Mouse (Mus musculus) intestine, embryonic 16.5 days (tissue): ENCODE measurements at regions not wholly inside any gene's neighbourhood (a gene's known extent, or its start where the extent isn't known, plus 50 kb on each side); places are given as distances from the start of the nearest gene placed in this dataset.

Experiments
- ATAC-seq: fragments of 200-750 bp; cut with Nextera tagmentation; 2 replicates; pipeline ENCODE4 v1.8.0; 2017; ENCODE audit warnings: moderate TSS enrichment, moderate library complexity
- H3K27ac ChIP-seq: fragments of 300-500 bp; sonication (generic); 2 replicates; pipeline ENCODE4 v1.5.1; 2014; ENCODE audit warnings: mild to moderate bottlenecking, low read length
- H3K27me3 ChIP-seq: fragments of 300-500 bp; sonication (generic); replicated peaks from 2 replicates; pipeline ENCODE4 v1.6.1; 2014; ENCODE audit warnings: low read length, control low read depth, mixed read lengths; ENCODE audit not compliant: control insufficient read depth, insufficient read depth
- H3K36me3 ChIP-seq: fragments of 300-500 bp; sonication (generic); 2 replicates; pipeline ENCODE4 v1.6.1; 2014; ENCODE audit warnings: low read length, control low read depth; ENCODE audit not compliant: control insufficient read depth, insufficient read depth
- H3K4me1 ChIP-seq: fragments of 300-500 bp; sonication (generic); 2 replicates; pipeline ENCODE4 v1.6.1; 2014; ENCODE audit warnings: low read length, control low read depth, mixed read lengths; ENCODE audit not compliant: control insufficient read depth, insufficient read depth
- H3K4me2 ChIP-seq: fragments of 300-500 bp; sonication (generic); 2 replicates; pipeline ENCODE4 v1.6.1; 2014; ENCODE audit warnings: low read depth, low read length, control low read depth
- H3K4me3 ChIP-seq: fragments of 300-500 bp; sonication (generic); 2 replicates; pipeline ENCODE4 v1.5.1; 2014; ENCODE audit warnings: mild to moderate bottlenecking, low read length
- H3K9ac ChIP-seq: fragments of 300-500 bp; sonication (generic); 2 replicates; pipeline ENCODE4 v1.6.1; 2014; ENCODE audit warnings: low read depth, low read length
- H3K9me3 ChIP-seq: fragments of 300-500 bp; sonication (generic); 2 replicates; pipeline ENCODE4 v1.6.1; 2016; ENCODE audit warnings: low read length, control low read depth; ENCODE audit not compliant: control insufficient read depth
- WGBS: fragments of 180-500 bp; shearing (Covaris S2); extraction: QIAGEN DNeasy Blood & Tissue Kit; methylation state at CpG from one replicate; pipeline ENCODE4 v1.1.7; 2014; 5-methylcytosine and 5-hydroxymethylcytosine counted together

DNA sequence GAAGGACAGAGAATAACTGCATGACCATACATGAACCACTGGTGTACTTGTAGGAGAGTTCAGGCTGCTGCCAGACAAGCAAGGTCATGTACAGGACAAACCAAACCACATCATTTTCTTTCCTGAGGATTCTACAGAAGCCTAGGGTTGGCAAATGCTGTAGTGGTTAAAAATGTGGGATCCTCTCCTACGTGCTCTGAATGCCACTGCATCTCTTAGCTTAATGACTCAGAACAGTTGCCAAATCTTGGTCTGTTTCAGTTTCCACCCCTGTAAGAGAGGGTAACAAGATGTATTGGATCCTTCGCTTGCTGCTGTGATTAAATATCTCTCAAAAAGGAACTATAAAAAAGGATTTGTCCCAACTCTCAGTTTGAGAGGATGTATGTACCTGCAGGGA, 938.1 kb downstream of the 4930444P10Rik start:
- H3K36me3 ChIP-seq: no peaks in the 10 kb centered on the region
- no peaks in the 10 kb centered on the region for H3K4me1 ChIP-seq
- H3K27ac ChIP-seq: no peak overlapping the region
- no peak overlapping the region for H3K4me3 ChIP-seq
- no peak overlapping the region for H3K4me2 ChIP-seq
- H3K9ac ChIP-seq: no peak overlapping the region
- no peaks in the 10 kb centered on the region for H3K9me3 ChIP-seq
- ATAC-seq: no peak
- 82% methylated on average over 2 of the region's 2 CpGs for WGBS
- no peaks in the 10 kb centered on the region for H3K27me3 ChIP-seq

DNA sequence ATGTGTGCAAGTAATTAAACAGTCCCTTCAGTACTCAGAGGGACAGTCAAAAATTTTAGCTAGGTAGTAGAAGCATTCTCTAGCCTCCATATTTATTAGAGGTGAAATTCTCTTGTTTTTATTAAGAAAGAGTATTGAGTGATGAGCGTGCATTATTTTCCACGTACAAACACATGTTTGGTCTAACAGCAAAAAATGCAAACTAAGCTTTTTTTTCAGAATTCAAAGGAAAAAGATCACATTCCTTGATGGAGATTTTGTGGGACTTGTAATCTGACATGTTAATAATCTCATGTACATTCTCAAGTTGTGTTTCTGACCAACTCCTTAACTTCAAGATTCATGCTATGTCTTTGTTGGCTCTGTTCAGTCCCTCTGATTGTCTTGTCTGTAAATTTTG, 939.2 kb downstream of the 4930444P10Rik start:
- H3K9me3 ChIP-seq: no peaks in the 10 kb centered on the region
- H3K4me3 ChIP-seq: no peak overlapping the region
- H3K9ac ChIP-seq: no peak overlapping the region
- H3K27ac ChIP-seq: no peak overlapping the region
- no peak overlapping the region for H3K4me2 ChIP-seq
- ATAC-seq: no peak
- H3K27me3 ChIP-seq: no peaks in the 10 kb centered on the region
- H3K4me1 ChIP-seq: no peaks in the 10 kb centered on the region
- H3K36me3 ChIP-seq: no peaks in the 10 kb centered on the region
- WGBS: 90% methylated on average over 2 of the region's 2 CpGs

DNA sequence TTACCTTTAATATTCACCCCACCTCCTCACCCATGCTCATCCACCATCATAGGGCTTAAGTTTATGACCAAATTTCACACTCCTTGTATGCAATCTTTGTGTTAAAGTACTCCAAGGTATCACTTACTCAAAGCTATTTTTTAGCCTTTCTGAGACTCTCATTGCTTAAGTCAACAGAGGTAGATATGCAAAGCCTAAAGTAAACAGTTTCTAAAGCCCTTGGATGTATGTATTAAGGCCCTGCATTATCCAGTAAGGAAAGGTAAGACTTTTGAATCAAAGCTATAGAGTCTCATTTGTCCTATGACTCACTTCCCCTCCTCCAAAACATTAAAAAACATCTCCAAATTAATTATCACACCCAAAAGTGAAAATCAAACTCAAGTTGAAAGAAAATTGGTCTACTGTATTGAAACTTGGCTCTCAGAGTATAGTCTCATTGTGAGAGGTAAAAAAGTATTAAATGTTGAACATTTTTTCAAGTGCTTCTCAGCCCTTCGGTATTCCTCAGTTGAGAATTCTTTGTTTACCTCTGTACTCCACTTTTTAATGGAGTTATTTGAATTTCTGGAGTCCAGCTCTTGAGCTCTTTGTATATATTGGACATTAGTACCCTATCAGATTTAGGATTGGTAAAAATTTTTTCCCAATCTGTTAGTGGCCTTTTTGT, 949.1 kb downstream of the 4930444P10Rik start:
- H3K27me3 ChIP-seq: no peaks in the 10 kb centered on the region
- no peak overlapping the region for H3K27ac ChIP-seq
- H3K9me3 ChIP-seq: no peaks in the 10 kb centered on the region
- no peaks in the 10 kb centered on the region for H3K36me3 ChIP-seq
- H3K9ac ChIP-seq: no peak overlapping the region
- no peaks in the 10 kb centered on the region for H3K4me1 ChIP-seq
- H3K4me3 ChIP-seq: no peak overlapping the region
- no peak for ATAC-seq
- no peak overlapping the region for H3K4me2 ChIP-seq
- WGBS: 60% methylated on average over 1 of the region's 1 CpGs

DNA sequence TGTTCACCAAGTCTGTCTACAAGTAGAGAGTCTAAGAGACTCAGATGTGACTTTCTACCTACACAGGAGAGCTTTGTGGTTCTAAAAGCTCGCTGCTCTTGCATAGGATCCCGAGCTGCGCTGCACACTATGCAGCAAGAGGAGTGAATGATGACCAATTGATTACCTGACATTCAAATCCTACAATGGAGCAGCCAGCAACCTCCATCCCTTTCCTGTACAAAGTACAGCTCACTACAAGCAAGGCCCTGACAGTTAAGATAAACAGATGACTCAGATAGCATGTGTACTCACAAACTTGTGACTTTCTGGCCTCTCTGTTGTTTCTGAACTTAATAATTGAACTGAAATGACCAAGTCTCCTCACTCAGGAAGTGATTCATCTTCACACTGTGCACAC, 974.7 kb downstream of the 4930444P10Rik start:
- 37% methylated on average over 3 of the region's 3 CpGs for WGBS
- ATAC-seq: 0 out of 2 replicates have a peak, but pooled peaks have one; percentile 11
- no peaks in the 10 kb centered on the region for H3K9me3 ChIP-seq
- no peaks in the 10 kb centered on the region for H3K4me1 ChIP-seq
- no peaks in the 10 kb centered on the region for H3K36me3 ChIP-seq
- no peak overlapping the region for H3K4me2 ChIP-seq
- H3K9ac ChIP-seq: no peak overlapping the region
- H3K27ac ChIP-seq: no peak overlapping the region
- H3K4me3 ChIP-seq: no peak overlapping the region
- no peaks in the 10 kb centered on the region for H3K27me3 ChIP-seq

DNA sequence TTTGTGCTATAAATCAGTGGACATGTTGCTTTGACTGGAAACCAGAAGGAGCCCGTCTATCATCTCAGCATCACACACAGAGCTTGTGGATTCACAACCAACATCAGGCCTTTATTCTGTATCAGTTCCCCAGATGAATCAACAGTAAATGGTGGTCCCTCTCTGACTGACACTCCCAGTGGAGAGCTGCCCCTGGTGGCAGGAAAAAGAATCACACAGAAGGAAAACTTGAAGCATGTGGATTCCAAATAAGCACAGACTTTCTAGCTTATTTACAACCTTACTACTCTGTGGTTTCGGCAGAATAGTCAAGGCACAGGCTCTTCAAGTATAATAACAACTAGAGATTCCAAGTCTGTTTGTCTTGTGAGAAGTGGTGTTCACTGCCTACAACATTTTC, 981.7 kb downstream of the 4930444P10Rik start:
- Histone ChIP-seq H3K27me3 (no peaks in the 10 kb centered on the region), H3K27ac (no peak overlapping the region), H3K4me2 (no peak overlapping the region), H3K36me3 (no peaks in the 10 kb centered on the region), H3K4me3 (no peak overlapping the region), H3K4me1 (no peaks in the 10 kb centered on the region), H3K9me3 (no peaks in the 10 kb centered on the region), H3K9ac (no peak overlapping the region)
- no peak for ATAC-seq
- WGBS: 86% methylated on average over 2 of the region's 2 CpGs

DNA sequence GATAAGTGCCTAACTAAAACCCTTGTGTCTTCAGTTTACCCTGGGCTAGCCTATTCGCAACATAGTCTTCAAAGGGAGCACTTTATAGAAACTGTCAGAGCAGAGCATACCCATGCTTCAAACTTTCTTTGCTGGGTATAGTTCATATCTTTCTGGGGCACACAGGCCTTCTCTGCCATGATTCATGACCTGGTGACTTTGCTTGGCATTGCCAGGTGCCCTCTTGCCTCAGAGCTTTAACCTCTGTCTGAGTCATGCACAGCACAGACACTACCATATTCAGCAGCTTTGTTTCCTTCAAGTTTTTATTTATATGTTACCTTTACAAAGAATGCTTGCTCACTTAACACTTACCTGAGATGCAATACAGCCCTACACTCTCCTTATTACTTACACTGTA, 1022.8 kb downstream of the 4930444P10Rik start:
- no peak overlapping the region for H3K4me3 ChIP-seq
- no peaks in the 10 kb centered on the region for H3K27me3 ChIP-seq
- no peak for ATAC-seq
- H3K4me1 ChIP-seq: no peaks in the 10 kb centered on the region
- no peak overlapping the region for H3K4me2 ChIP-seq
- 95% methylated on average over 1 of the region's 1 CpGs for WGBS
- no peaks in the 10 kb centered on the region for H3K36me3 ChIP-seq
- H3K9me3 ChIP-seq: no peaks in the 10 kb centered on the region
- H3K9ac ChIP-seq: no peak overlapping the region
- H3K27ac ChIP-seq: no peak overlapping the region

DNA sequence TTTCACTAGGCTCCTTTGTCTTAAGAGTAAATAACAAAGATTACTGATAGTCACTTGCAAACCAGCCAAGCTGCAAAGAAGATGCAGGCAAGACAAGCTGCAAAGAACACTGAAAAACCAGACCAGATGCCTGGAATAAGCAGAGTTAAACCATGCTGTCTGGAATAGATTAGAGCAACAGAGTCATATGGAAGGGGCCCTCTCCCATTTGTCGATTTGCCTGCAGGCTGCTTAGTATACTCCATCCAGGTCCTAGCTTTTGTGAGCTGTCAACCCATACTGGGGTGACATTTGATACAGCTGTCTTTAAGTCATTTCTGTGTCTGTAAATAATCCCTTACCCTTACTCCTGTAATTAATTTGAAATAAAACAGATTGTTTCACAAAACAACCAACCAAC, 1059.1 kb downstream of the 4930444P10Rik start:
- H3K9me3 ChIP-seq: no peaks in the 10 kb centered on the region
- H3K27ac ChIP-seq: no peak overlapping the region
- H3K4me2 ChIP-seq: no peak overlapping the region
- no peak overlapping the region for H3K9ac ChIP-seq
- WGBS: 39% methylated on average over 1 of the region's 1 CpGs
- no peaks in the 10 kb centered on the region for H3K27me3 ChIP-seq
- no peak for ATAC-seq
- H3K4me1 ChIP-seq: no peaks in the 10 kb centered on the region
- no peaks in the 10 kb centered on the region for H3K36me3 ChIP-seq
- H3K4me3 ChIP-seq: no peak overlapping the region

DNA sequence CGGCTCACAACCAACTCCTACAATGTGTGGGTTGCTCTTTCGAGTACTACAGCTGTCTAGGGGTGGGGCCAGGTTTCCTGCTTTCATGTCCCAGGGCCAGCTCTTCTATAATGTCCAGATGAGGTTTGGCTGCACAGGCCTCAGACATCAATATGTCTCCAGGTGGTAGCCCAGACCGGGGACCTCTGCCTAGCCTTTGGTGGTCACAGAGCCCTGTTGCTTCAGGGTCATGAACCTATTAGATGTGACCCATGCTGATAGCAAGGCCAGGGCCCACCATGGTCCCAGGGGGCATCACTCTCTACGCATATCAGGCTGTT, 1074.7 kb downstream of the 4930444P10Rik start:
- Histone ChIP-seq H3K4me2 (no peak overlapping the region), H3K4me3 (no peak overlapping the region), H3K9ac (no peak overlapping the region), H3K36me3 (no peaks in the 10 kb centered on the region), H3K4me1 (no peaks in the 10 kb centered on the region), H3K27me3 (no peaks in the 10 kb centered on the region), H3K9me3 (no peaks in the 10 kb centered on the region), H3K27ac (no peak overlapping the region)
- ATAC-seq: no peak
- WGBS: 87% methylated on average over 4 of the region's 4 CpGs

DNA sequence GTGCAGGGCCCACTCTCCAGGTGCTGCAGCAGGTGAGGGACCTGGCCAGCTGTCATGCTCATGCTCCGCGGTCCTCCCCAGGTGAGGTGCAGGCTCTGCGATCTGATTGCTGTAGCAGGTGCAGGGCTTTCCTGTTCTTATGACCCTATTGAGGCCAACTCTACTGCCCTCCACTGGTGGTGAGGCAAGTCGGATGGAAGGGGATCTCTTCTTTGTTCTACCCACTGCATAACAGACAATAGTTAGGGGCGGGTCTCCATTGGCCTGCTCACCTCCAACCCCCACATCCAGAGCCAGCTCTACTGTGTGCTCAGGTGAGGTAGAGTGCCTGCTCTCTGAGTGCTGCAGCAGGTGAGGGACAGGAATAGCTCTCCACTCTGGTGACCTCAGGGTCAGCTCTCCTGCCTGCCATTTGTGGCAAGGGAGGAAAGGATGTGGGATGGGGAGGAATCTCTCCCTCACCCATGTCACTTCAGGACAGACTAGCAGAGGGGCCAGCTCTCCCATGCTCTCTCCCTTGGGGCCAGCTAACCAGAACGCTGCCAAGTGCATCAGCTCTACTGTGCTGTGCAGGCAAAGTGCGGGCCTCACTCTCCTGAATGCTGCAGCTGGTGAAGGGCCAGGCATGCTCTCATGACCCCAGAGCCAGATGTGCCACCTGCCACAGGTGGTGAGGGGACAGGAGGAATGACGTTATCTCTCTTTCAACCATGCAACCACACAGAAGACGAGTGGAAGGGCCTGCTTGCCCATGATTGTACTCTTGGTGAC, 1075.3 kb downstream of the 4930444P10Rik start:
- no peaks in the 10 kb centered on the region for H3K9me3 ChIP-seq
- H3K4me1 ChIP-seq: no peaks in the 10 kb centered on the region
- H3K36me3 ChIP-seq: no peaks in the 10 kb centered on the region
- H3K27ac ChIP-seq: no peak overlapping the region
- no peaks in the 10 kb centered on the region for H3K27me3 ChIP-seq
- H3K4me2 ChIP-seq: no peak overlapping the region
- no peak overlapping the region for H3K9ac ChIP-seq
- H3K4me3 ChIP-seq: no peak overlapping the region
- ATAC-seq: no peak
- WGBS: 71% methylated on average over 9 of the region's 9 CpGs
